Mouse (Mus musculus) myocyte (in vitro differentiated cells): Measurements from ENCODE around the gene Larp6.

Source experiments
- E2F4 ChIP-seq: IDR thresholded peaks from one replicate; pipeline ENCODE4 v1.6.1; 2011; ENCODE audit warnings: mild to moderate bottlenecking, control low read depth, moderate library complexity; ENCODE audit not compliant: insufficient read depth
- MYOD1 ChIP-seq, 3 experiments: IDR thresholded peaks; one replicate each; pipeline ENCODE4 v1.6.1; 2011; ENCODE audit warnings: control low read depth in 2 of 3, low read depth in 2 of 3, mild to moderate bottlenecking in 2 of 3, moderate library complexity in 1 of 3; ENCODE audit not compliant: insufficient read length in 2 of 3, control insufficient read depth in 1 of 3
- POLR2A ChIP-seq: IDR thresholded peaks from one replicate; pipeline ENCODE4 v1.6.1; 2011; ENCODE audit warnings: low read depth, mild to moderate bottlenecking, control low read depth, moderate library complexity; ENCODE audit not compliant: insufficient read length
- POLR2AphosphoS2 ChIP-seq: IDR thresholded peaks from one replicate; pipeline ENCODE4 v1.6.1; 2011; ENCODE audit warnings: low read depth, control low read depth; ENCODE audit not compliant: insufficient read length
- SRF ChIP-seq: IDR thresholded peaks from one replicate; pipeline ENCODE4 v1.6.1; 2011; ENCODE audit warnings: low read depth; ENCODE audit not compliant: control insufficient read depth, insufficient read length
- TCF12 ChIP-seq: IDR thresholded peaks from one replicate; pipeline ENCODE4 v1.6.1; 2011; ENCODE audit warnings: mild to moderate bottlenecking, control low read depth; ENCODE audit not compliant: poor library complexity, insufficient read depth, severe bottlenecking
- USF1 ChIP-seq: IDR thresholded peaks from one replicate; pipeline ENCODE4 v1.6.1; 2011; ENCODE audit warnings: low read depth, mild to moderate bottlenecking, control low read depth, moderate library complexity

- no peak for TF ChIP-seq POLR2A
- TF ChIP-seq TCF12 = no peak
- TF ChIP-seq USF1 = no peak
- no peak for TF ChIP-seq POLR2AphosphoS2
- TF ChIP-seq MYOD1 (IDR thresholded peaks at IDR 0.05; ENCODE audit: control insufficient read depth in 1 of 3, insufficient read length in 2 of 3, low read depth in 2 of 3) = no peak
- TF ChIP-seq E2F4 = no peak
- no peak for TF ChIP-seq SRF
Observed at GRCm38 (mm10) chr9:60682753-60683152, 30.0 kb upstream of the Larp6 start.
